Mouse (Mus musculus) CD4-positive, CD25-positive, alpha-beta regulatory T cell, adult 2 months (primary cell): ENCODE measurements around the gene Itih3.

Experiments used
- DNase-seq: peaks from one replicate; pipeline ENCODE4 v3.0.0-alpha.2; 2012; ENCODE audit warnings: low read depth, low spot score

Gene Itih3

GRCm38 (mm10) chr14:30861421-30862125, 62.0 kb downstream of the Itih3 start:
- no peak for DNase-seq
